Mouse (Mus musculus) monocyte, adult 5-6 weeks (primary cell): ENCODE data around the gene Unc119b. TPM values are rescaled to one million over a fixed set of nuclear protein-coding genes. Genes with fewer than 3 reads are reported as not detected.
"Not testable (repeated sequence)": the region's sequence is repeated elsewhere in the genome, so short reads cannot be mapped to it uniquely, and the experiment has no call there.

Experiments used
- ATAC-seq: fragments of 153-309, 156-312 bp; replicated peaks from 2 replicates; pipeline ENCODE4 v1.8.0; 2017; ENCODE audit warnings: mild to moderate bottlenecking; ENCODE audit not compliant: low TSS enrichment, insufficient number of reproducible peaks, severe bottlenecking, poor library complexity, low FRiP score
- total RNA-seq: library from RNA; stranded (forward); fragments of 200-1000, 200-491, 200-594 nt; gene quantifications from 3 replicates; pipeline ENCODE4 v1.2.3, GENCODE M21; 2017

The Unc119b gene
- total RNA-seq, 1 experiment from 2014 or later, result 18.6 TPM

- no peak for ATAC-seq
Measured at GRCm38 (mm10) chr5:115159165-115159564, 24.4 kb upstream of the Unc119b start.

- peak; percentile 84 for ATAC-seq
Measured at GRCm38 (mm10) chr5:115158040-115158983, 23.5 kb upstream of the Unc119b start, which contains the start of gene Mlec. TSS of gene Mlec (minus strand) at chr5:115158179.

- no peak for ATAC-seq
Measured at GRCm38 (mm10) chr5:115156933-115157589, 22.3 kb upstream of the Unc119b start.

- no peak for ATAC-seq
Measured at GRCm38 (mm10) chr5:115156401-115156800, 21.6 kb upstream of the Unc119b start.

GRCm38 (mm10) chr5:115155831-115156230 lies 21.1 kb upstream of the Unc119b start:
- ATAC-seq, result peak; percentile 64

- ATAC-seq, result no peak
Measured at GRCm38 (mm10) chr5:115155156-115155631, 20.4 kb upstream of the Unc119b start.

- ATAC-seq, result no peak
Measured at GRCm38 (mm10) chr5:115152132-115152956, 17.6 kb upstream of the Unc119b start.

- no peak for ATAC-seq
Measured at GRCm38 (mm10) chr5:115151457-115151856, 16.7 kb upstream of the Unc119b start.

GRCm38 (mm10) chr5:115150991-115151390 lies 16.2 kb upstream of the Unc119b start:
- ATAC-seq, result no peak

- no peak for ATAC-seq
Measured at GRCm38 (mm10) chr5:115149675-115150459, 15.1 kb upstream of the Unc119b start.

GRCm38 (mm10) chr5:115148872-115149271 lies 14.1 kb upstream of the Unc119b start:
- ATAC-seq, result not testable (repeated sequence)

- ATAC-seq, result no peak
Measured at GRCm38 (mm10) chr5:115148378-115148777, 13.6 kb upstream of the Unc119b start.

- no peak for ATAC-seq
Measured at GRCm38 (mm10) chr5:115147388-115147787, 12.6 kb upstream of the Unc119b start.

GRCm38 (mm10) chr5:115146747-115147130 lies 12.0 kb upstream of the Unc119b start:
- no peak for ATAC-seq

GRCm38 (mm10) chr5:115145976-115146746 lies 11.4 kb upstream of the Unc119b start:
- ATAC-seq, result no peak

GRCm38 (mm10) chr5:115145253-115145968 lies 10.6 kb upstream of the Unc119b start:
- ATAC-seq, result no peak

GRCm38 (mm10) chr5:115144471-115144870 lies 9.7 kb upstream of the Unc119b start:
- no peak for ATAC-seq
